Mouse (Mus musculus): ENCODE results near the gene Gm5797.
A peak's percentile ranks its signal among the peaks of the same experiment; 100 is the strongest.
"Not testable (repeated sequence)": the region's sequence is repeated elsewhere in the genome, so short reads cannot be mapped to it uniquely, and the experiment has no call there.

The Gm5797 gene

DNA sequence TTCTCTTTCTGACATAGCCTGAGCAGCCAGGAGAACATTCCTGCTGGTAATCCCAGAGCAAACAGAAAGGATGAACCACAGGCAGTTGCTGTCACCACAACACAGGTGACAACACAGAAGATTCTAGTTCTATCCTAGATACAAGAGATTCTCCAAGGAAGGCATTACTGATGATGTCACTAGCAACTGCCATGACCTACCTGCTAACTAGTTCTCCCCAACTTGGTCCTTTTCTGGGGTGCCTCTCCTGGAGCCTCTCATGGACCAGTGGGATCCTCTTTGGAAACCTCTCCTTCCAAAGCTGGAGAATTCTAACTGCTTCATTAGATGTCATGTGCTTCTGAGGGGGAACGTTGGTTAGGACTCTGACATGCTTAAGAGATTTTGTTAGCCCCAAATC lies at the start of gene Gm5797:
Gm5797 (minus strand) TSS at position 101 of the 400 bp plus-strand sequence.
- DNase-seq, result not testable (repeated sequence)

DNA sequence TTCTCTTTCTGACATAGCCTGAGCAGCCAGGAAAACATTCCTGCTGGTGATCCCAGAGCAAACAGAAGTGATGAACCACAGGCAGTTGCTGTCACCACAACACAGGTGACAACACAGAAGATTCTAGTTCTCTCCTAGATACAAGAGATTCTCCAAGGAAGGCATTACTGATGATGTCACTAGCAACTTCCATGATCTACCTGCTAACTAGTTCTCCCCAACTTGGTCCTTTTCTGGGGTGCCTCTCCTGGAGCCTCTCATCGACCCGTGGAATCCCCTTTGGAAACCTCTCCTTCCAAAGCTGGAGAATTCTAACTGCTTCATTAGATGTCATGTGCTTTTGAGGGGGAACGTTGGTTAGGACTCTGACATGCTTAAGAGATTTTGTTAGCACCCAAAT lies 32.8 kb upstream of the Gm5797 start, which contains the start of gene Gm8374:
Gm8374 (minus strand) TSS at position 101 of the 400 bp plus-strand sequence.
- DNase-seq, result not testable (repeated sequence)

DNA sequence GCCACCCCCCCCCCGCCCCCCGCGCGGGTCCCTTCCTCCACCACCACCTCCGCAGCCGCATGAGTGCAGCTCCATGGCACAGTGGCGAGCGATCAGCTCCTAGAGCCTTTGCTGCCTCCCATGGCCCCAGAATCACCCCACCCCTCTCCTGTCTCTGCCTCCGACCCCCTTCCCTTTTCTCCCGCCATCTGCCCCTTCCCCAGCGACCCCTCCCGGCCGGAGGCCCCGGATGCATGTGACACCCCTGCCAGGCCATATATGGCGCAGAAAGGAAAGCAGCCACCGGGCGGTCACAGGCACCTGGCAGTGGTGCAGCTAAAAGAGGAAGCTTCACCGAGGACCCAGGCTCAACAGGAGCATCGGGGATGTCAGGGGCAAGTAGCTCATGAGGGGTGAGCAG lies 17.1 kb downstream of the Gm5797 start:
- DNase-seq, result peak; percentile 0

DNA sequence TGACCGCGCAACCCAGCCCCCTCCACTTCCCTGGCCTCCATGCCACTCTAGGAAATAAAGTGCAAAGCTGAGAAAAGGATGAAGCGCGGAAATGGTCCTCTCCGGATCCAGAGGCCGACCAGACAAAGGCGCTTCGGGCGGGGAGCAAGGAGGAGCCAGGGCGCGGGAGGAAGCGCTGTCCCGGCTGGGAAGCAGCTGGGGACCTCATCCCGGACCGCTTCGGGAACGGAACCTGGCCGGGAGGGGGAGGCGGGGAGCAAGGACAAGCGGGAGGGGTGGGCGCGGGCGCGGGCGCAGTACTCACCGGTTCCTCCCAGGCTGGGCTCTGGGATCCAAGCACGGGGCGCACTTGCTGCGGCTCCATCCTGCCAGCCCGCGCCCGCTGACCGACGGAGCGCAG lies 17.5 kb downstream of the Gm5797 start, which contains the start of gene Gm3739:
Gm3739 (minus strand) TSS at position 389 of the 400 bp plus-strand sequence.
- peak; percentile 1 for DNase-seq

Measured in kidney, postnatal 14 days (tissue).